Mouse (Mus musculus): ENCODE data around the gene Dhx32.

DNA sequence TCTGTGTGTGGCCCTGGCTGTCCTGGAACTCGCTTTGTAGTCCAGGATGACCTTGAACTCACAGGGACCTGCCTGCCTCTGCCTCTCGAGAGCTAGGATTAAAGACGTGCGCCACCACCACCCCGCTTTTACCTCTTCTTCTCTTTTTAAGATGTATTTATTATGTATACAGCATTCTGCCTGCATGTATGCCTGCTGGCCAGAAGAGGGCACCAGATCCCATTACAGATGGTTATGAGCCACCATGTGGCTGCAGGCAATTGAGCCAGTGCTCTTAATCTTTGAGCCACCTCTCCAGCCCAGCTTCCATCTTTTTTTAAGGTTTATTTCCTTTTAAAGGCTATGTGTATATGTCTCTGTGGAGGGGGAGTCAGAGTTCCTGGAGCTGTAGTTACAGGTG, 98.4 kb downstream of the Dhx32 start:
- no peak for TF ChIP-seq POLR2A (IDR thresholded peaks at IDR 0.05; ENCODE audit: control insufficient read depth, low read depth, low read length)
- TF ChIP-seq CTCF (IDR thresholded peaks at IDR 0.05; ENCODE audit: control insufficient read depth, insufficient read depth, insufficient replicate concordance, low read depth, low read length) = peak; percentile 32; the same call in 1 of the 2 replicates
